Mouse (Mus musculus) MEL (cell line): ENCODE data around the gene Pip5k1c.

Experiments
- CHD2 ChIP-seq: IDR thresholded peaks from 2 replicates; pipeline ENCODE4 v1.6.1; 2011; ENCODE audit warnings: low read length, improper control_type of control experiment
- CTCF ChIP-seq, 3 experiments: IDR thresholded peaks in 2 of 3; conservative IDR thresholded peaks in 1 of 3; 2 replicates each; pipeline ENCODE4 v1.5.1; 2011 to 2012; ENCODE audit warnings: low read length in 3 of 3, low read depth in 2 of 3, mild to moderate bottlenecking in 2 of 3, improper control_type of control experiment in 1 of 3, inconsistent platforms in 1 of 3, mixed read lengths in 1 of 3, moderate library complexity in 1 of 3; ENCODE audit not compliant: control insufficient read depth in 1 of 3, insufficient read depth in 1 of 3, poor library complexity in 1 of 3, severe bottlenecking in 1 of 3
- GABPA ChIP-seq: IDR thresholded peaks from 2 replicates; pipeline ENCODE4 v1.6.1; 2012; ENCODE audit warnings: low read depth, mild to moderate bottlenecking, inconsistent platforms, low read length, improper control_type of control experiment, moderate library complexity
- MAFK ChIP-seq: IDR thresholded peaks from 2 replicates; pipeline ENCODE4 v1.6.1; 2011; ENCODE audit warnings: low read depth, mild to moderate bottlenecking, low read length, improper control_type of control experiment, borderline replicate concordance
- MAX ChIP-seq: IDR thresholded peaks from 2 replicates; pipeline ENCODE4 v1.6.1; 2011; ENCODE audit warnings: low read length, improper control_type of control experiment
- MAZ ChIP-seq: IDR thresholded peaks from 2 replicates; pipeline ENCODE4 v1.6.1; 2012; ENCODE audit warnings: low read depth, mild to moderate bottlenecking, inconsistent platforms, low read length, improper control_type of control experiment
- NELFE ChIP-seq: IDR thresholded peaks from 2 replicates; pipeline ENCODE4 v1.6.1; 2011; ENCODE audit warnings: low read depth, low read length, improper control_type of control experiment
- POLR2A ChIP-seq, 2 experiments: IDR thresholded peaks; 2 replicates each; pipeline ENCODE4 v1.6.1; 2011 to 2012; ENCODE audit warnings: low read length in 2 of 2, mild to moderate bottlenecking in 2 of 2, control low read depth in 1 of 2, improper control_type of control experiment in 1 of 2, low read depth in 1 of 2, moderate library complexity in 1 of 2; ENCODE audit not compliant: control insufficient read depth in 1 of 2, insufficient read depth in 1 of 2, poor library complexity in 1 of 2
- TAL1 ChIP-seq: IDR thresholded peaks from 2 replicates; pipeline ENCODE4 v1.6.1; 2012; ENCODE audit warnings: mild to moderate bottlenecking, inconsistent platforms, low read length, moderate library complexity, mixed read lengths
- TBP ChIP-seq: IDR thresholded peaks from 2 replicates; pipeline ENCODE4 v1.8.0; 2011; ENCODE audit warnings: low read depth, low read length, improper control_type of control experiment
- USF2 ChIP-seq, 2 experiments: IDR thresholded peaks; 2 replicates each; pipeline ENCODE4 v1.6.1; 2011 to 2012; ENCODE audit warnings: improper control_type of control experiment in 2 of 2, low read length in 2 of 2, borderline replicate concordance in 1 of 2, inconsistent platforms in 1 of 2, low read depth in 1 of 2, mild to moderate bottlenecking in 1 of 2; ENCODE audit not compliant: insufficient read depth in 1 of 2
- ZMIZ1 ChIP-seq: IDR thresholded peaks from 2 replicates; pipeline ENCODE4 v1.6.1; 2012; ENCODE audit warnings: low read depth, mild to moderate bottlenecking, inconsistent platforms, low read length, improper control_type of control experiment, moderate library complexity

DNA sequence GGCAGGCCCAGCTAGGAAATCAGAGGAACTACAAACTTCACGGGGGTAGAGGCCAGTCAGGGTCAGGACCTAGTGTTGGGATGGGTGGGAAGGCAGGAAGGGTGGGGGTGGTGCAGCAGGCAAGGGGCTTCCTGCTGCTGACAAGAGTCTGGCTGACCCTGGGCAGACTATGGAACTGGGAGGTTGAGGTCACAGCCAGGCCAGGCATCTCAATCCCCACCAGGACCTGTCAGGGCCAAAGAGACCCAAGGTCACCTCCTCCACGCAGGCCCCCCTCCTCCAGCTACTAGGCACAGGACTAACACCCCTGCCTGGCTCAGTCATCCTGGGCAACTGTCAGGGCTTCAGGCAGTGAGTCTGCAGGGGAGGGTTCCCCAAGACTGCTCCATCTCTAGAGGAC lies 35.2 kb downstream of the Pip5k1c start:
- TF ChIP-seq CTCF (IDR thresholded peaks at IDR 0.05 in 2 of 3, conservative IDR thresholded peaks at IDR 0.05 in 1 of 3; ENCODE audit: control insufficient read depth in 1 of 3, insufficient read depth in 1 of 3, low read depth in 2 of 3, low read length in 3 of 3, poor library complexity in 1 of 3, severe bottlenecking in 1 of 3) = no peak
- TF ChIP-seq NELFE = no peak
- TF ChIP-seq MAX = no peak
- TF ChIP-seq POLR2A (IDR thresholded peaks at IDR 0.05; ENCODE audit: control insufficient read depth in 1 of 2, insufficient read depth in 1 of 2, low read depth in 1 of 2, low read length in 2 of 2, poor library complexity in 1 of 2) = no peak
- no peak for TF ChIP-seq ZMIZ1
- TF ChIP-seq CHD2 = no peak
- no peak for TF ChIP-seq USF2 (IDR thresholded peaks at IDR 0.05; ENCODE audit: borderline replicate concordance in 1 of 2, insufficient read depth in 1 of 2, low read depth in 1 of 2, low read length in 2 of 2)
- TF ChIP-seq GABPA = no peak
- no peak for TF ChIP-seq TBP
- no peak for TF ChIP-seq MAFK
- no peak for TF ChIP-seq TAL1
- no peak for TF ChIP-seq MAZ
